Mouse (Mus musculus): ENCODE data around the gene Ncapd3.

DNA sequence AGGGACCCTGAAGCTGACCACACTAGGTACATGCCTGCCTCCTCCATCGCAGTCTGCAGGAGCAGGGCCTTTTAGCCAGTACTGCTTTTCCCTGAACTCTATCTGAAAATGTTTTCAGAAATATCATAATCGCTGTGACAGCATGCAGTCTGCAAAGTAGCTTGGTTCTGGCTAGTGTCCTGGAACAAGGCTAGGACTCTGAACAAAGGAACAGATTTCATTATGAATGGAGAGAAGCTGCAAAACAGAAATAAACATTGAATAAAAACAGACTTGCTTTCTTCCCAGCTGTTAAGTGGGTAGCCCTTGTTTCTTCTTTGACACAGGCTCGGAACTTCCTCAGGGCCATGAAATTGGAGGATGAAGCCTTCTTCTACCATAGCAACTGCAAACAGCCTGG is 24.7 kb upstream of the Ncapd3 start:
- TF ChIP-seq CTCF (IDR thresholded peaks at IDR 0.05; ENCODE audit: insufficient read depth, low read length) (no peak), POLR2A (IDR thresholded peaks at IDR 0.05; ENCODE audit: borderline replicate concordance, extremely low read depth, low read depth, low read length) (no peak)

All from lung, adult 2 months (tissue).